8 mouse cellular contexts compared by ENCODE assay signal in genomic region chr4:117251801-117252316, GRCm38 (mm10). TPM values are rescaled to one million over a fixed set of nuclear protein-coding genes. Genes with fewer than 3 reads are reported as not detected.
A peak's percentile ranks its signal among the peaks of the same experiment; 100 is the strongest.
DNase-seq lines count a peak whose midpoint lies in the region; ATAC-seq lines count a peak whose summit lies in the region.

TSS of gene Tmem53 (plus strand) at chr4:117251951.
TSS of gene Armh1 (minus strand) at chr4:117252125.

- under 1% methylated on average over 37 of the region's 43 CpGs for WGBS in hindbrain, embryonic 14.5 days

- peak within 1 kb of the TSS; percentile 69 for H3K27ac ChIP-seq in hindbrain, embryonic 14.5 days

- H3K4me2 ChIP-seq in hindbrain, embryonic 14.5 days (replicated peaks) = peak within 1 kb of the TSS; percentile 55

- H3K9ac ChIP-seq in hindbrain, embryonic 14.5 days = peak within 1 kb of the TSS; percentile 76

- no peaks in the 10 kb centered on the region for H3K9me3 ChIP-seq in hindbrain, embryonic 14.5 days (ENCODE audit: control insufficient read depth, low read length)

- H3K27me3 ChIP-seq in hindbrain, embryonic 14.5 days (ENCODE audit: control insufficient read depth, insufficient read depth, low read length) = no peaks in the 10 kb centered on the region

- peak within 1 kb of the TSS; percentile 70 for H3K4me3 ChIP-seq in hindbrain, embryonic 14.5 days (replicated peaks; ENCODE audit: low read length)

- 0 out of 2 replicates have a peak, but pooled peaks cover 4% of the 10 kb centered on the region for H3K4me1 ChIP-seq in hindbrain, embryonic 14.5 days (replicated peaks; ENCODE audit: control insufficient read depth, insufficient read depth, low read length)

- ATAC-seq in hindbrain, embryonic 14.5 days (ENCODE audit: low FRiP score) = peak; percentile 95
- peak; percentile 96 for ATAC-seq in megakaryocyte, adult 5-6 weeks (ENCODE audit: poor library complexity, severe bottlenecking)

- H3K36me3 ChIP-seq in hindbrain, embryonic 14.5 days (replicated peaks; ENCODE audit: control insufficient read depth, insufficient read depth) = no peaks in the 10 kb centered on the region

- DNase-seq in WW6 (ENCODE audit: low read depth, low spot score) = peak; percentile 86
- peak; percentile 79 to 85 for DNase-seq in cerebellum, postnatal 25 days
- peak; percentile 45 to 68 for DNase-seq in frontal cortex, postnatal 25 days (ENCODE audit: low spot score in 2 of 2)
- peak; percentile 83 for DNase-seq in hindbrain, embryonic 14.5 days (ENCODE audit: low spot score)
- peak; percentile 71 to 80 for DNase-seq in left cerebral cortex, adult 18-20 months (ENCODE audit: low spot score in 2 of 2)
- peak; percentile 80 for DNase-seq in right cerebral cortex, adult 18-20 months
- peak; percentile 77 for DNase-seq in urinary bladder, adult 2 months (ENCODE audit: low spot score)

RNA-seq across cellular contexts. Expression of gene Tmem53, which starts in this region (rescaled TPM):
- 10.0 and 11.6 TPM in 2 replicates for polyA plus RNA-seq in hindbrain, embryonic 14.5 days (2014; fragmentation: Nextera tagmentation; extraction: Ambion mirVana)
- total RNA-seq in left cerebral cortex, adult 18-20 months (2021) = 1 to 10 TPM; 4.1 to 4.3 TPM
- 0.36 and 1.5 TPM in 2 replicates for total RNA-seq in megakaryocyte, adult 5-6 weeks (2015)
- 0.33 and 1.1 TPM in 2 replicates for total RNA-seq in megakaryocyte, adult 5-6 weeks (2017)
- 12.4 and 14.0 TPM in 2 replicates for polyA plus RNA-seq in urinary bladder, adult 2 months (2012; rRNA removed)

RNA-seq across cellular contexts. Expression of gene Armh1, which starts in this region (rescaled TPM):
- 1.2 and 1.3 TPM in 2 replicates for polyA plus RNA-seq in hindbrain, embryonic 14.5 days (2014; fragmentation: Nextera tagmentation; extraction: Ambion mirVana)
- under 1 TPM; 0.26 to 0.40 TPM for total RNA-seq in left cerebral cortex, adult 18-20 months (2021)
- 0.36 TPM in 1 of 2 replicates, not detected in the other for total RNA-seq in megakaryocyte, adult 5-6 weeks (2015)
- total RNA-seq in megakaryocyte, adult 5-6 weeks (2017) = not detected in 2 replicates
- polyA plus RNA-seq in urinary bladder, adult 2 months (2012; rRNA removed) = 0.19 and 0.24 TPM in 2 replicates

Comparison
In these comparisons a context has a peak if more than half of its experiments do, and no peak if none do; other contexts are left out.
1. Peak in every context shown above with its lines: DNase-seq, ATAC-seq, H3K4me3 ChIP-seq and H3K27ac ChIP-seq.